Mouse (Mus musculus) frontal cortex, postnatal 14 days (tissue): ENCODE data around the gene Gm29644.
"Not testable (repeated sequence)": the region's sequence is repeated elsewhere in the genome, so short reads cannot be mapped to it uniquely, and the experiment has no call there.

Source experiments
- DNase-seq, 2 experiments: peaks; one replicate each; pipeline ENCODE4 v3.0.0; 2022; ENCODE audit warnings: low spot score in 2 of 2

The Gm29644 gene

GRCm38 (mm10) chrY:70303187-70303586, at the start of gene Gm29644, which contains the start of gene Gm29423:
Gene Gm29644, minus strand, starts transcription at chrY:70303343.
Gene Gm29423, minus strand, starts transcription at chrY:70303287.
- DNase-seq: not testable (repeated sequence)

- DNase-seq: not testable (repeated sequence)
Measured at GRCm38 (mm10) chrY:70273542-70273941, 29.6 kb downstream of the Gm29644 start, which contains the start of gene Gm21118. Gene Gm21118, minus strand, starts transcription at chrY:70273642.
